Mouse (Mus musculus) spleen, adult 10 weeks (tissue): ENCODE results near the gene Zfp408. TPM values are rescaled to one million over a fixed set of nuclear protein-coding genes. Genes with fewer than 3 reads are reported as not detected.

Source experiments
- polyA plus RNA-seq: library from polyadenylated mRNA; stranded (reverse); fragments of 350-450 nt; fragmentation: Illumina TruSeq; extraction: RNeasy Lipid Tissue Mini Kit (QIAGEN cat#74804); gene quantifications from one replicate; pipeline ENCODE4 v1.2.3, GENCODE M21; 2015; ENCODE audit warnings: low replicate concordance; ENCODE audit not compliant: insufficient read depth

Gene Zfp408
- polyA plus RNA-seq, result 14.3 TPM

DNA sequence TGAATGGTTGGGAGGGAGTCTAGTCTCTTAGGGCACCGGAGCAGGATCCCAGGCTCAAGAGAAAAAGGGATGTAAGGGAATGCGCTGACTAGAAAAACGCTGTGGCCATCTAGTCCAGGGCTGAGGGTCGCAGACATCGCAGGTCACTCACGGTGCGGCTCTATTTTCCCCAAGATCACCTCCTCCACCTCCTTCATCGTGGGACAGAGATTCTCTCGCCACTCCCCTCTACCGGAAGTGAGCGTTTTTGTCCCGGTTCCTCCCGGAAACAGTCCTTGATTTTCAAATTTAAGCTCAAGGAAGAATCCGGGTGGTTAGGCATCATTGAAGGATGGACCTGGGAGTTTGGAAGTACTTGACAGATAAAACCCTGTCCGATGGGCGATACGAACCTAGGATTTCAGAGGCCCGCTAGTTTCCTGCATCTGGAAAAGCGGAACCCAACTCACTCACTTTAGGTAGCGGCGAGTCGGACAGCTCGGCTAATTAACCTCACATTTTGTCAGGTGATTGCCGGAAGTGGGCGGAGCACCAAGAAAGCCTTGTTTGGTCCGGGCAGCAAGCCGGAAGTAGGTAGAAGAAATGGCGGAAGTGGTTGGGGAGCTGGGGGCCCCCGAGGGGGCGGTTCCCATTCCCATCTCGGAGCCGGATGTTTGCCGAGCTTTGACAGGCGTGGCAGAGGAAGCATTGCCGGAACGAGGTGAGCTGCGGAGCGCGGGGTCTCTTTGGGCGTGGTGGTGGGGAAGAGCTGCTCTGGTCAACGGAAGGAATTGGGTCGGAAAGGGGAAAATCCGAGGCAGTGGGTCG is at the start of gene Zfp408, which contains the start of gene Arhgap1:
TSS of gene Zfp408 (minus strand) at position 239 of the 807 bp plus-strand sequence.
TSS of gene Arhgap1 (plus strand) at position 308 of the 807 bp plus-strand sequence.

GRCm38 (mm10) chr2:91636229-91636628 is 13.4 kb downstream of the Zfp408 start, which contains the start of gene F2:
Gene F2, minus strand, starts transcription at chr2:91636414.

Other genes with a start within 250 kb of the Zfp408 start
- gene 1110051M20Rik, start 205.1 kb downstream of the Zfp408 start, polyA plus RNA-seq, result 10.5 TPM
- gene Lrp4, start 192.3 kb downstream of the Zfp408 start, polyA plus RNA-seq, result 2.4 TPM
- gene Ckap5, start 123.0 kb downstream of the Zfp408 start, polyA plus RNA-seq, result 38.9 TPM
- 0.19 TPM for gene F2, start 13.4 kb downstream of the Zfp408 start, polyA plus RNA-seq
- 80.0 TPM for gene Arhgap1, start 69 bp upstream of the Zfp408 start, polyA plus RNA-seq
- 26.4 TPM for gene Atg13, start 60.8 kb upstream of the Zfp408 start, polyA plus RNA-seq
- gene Harbi1, start 61.1 kb upstream of the Zfp408 start, polyA plus RNA-seq, result 14.8 TPM
- 22.7 TPM for gene Ambra1, start 80.3 kb upstream of the Zfp408 start, polyA plus RNA-seq